Mouse (Mus musculus) thymus, adult 2 months (tissue): ENCODE measurements around the gene Heatr5a.

Experiments
- CTCF ChIP-seq: fragments of 200-500 bp; IDR thresholded peaks from 2 replicates; pipeline ENCODE4 v1.5.1; 2012; ENCODE audit warnings: mild to moderate bottlenecking, control low read depth, low read length, moderate library complexity, borderline replicate concordance; ENCODE audit not compliant: control insufficient read depth, poor library complexity, insufficient read depth; ENCODE audit errors: extremely low read depth
- POLR2A ChIP-seq: fragments of 200-500 bp; IDR thresholded peaks from 2 replicates; pipeline ENCODE4 v1.6.1; 2012; ENCODE audit warnings: mild to moderate bottlenecking, low read length, control low read depth, moderate library complexity; ENCODE audit not compliant: control insufficient read depth, poor library complexity, insufficient read depth; ENCODE audit errors: extremely low read depth

GRCm38 (mm10) chr12:51871446-51872144 lies 99.5 kb downstream of the Heatr5a start:
- TF ChIP-seq CTCF (no peak), POLR2A (no peak)
